Mouse (Mus musculus): ENCODE data around the gene Nebl. TPM values are rescaled to one million over a fixed set of nuclear protein-coding genes. Genes with fewer than 3 reads are reported as not detected.

The Nebl gene
- polyA plus RNA-seq, 1 experiment from 2014 or later = 19.5 TPM

DNA sequence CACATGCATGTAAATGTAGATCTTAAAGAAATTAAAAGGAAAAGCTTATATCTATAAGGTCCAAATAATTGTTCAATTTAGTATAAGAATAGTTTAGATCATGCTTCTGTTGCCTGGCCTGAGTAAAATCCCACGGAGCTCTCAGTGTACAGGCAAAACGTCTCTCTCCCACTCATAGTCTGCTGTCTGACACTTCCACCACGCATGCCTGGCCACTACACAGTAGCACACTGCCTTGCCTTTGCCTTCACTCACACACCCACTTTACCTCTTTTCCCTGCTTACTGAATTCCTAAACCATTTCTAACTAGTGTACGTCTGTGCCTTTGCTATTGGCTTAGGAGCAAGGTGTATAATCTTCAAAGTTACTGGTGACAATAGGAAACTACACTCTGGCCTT lies 302.2 kb downstream of the Nebl start:
- no peak for ATAC-seq (ENCODE audit: insufficient number of reproducible peaks, low FRiP score, low TSS enrichment, low read depth)
- H3K27me3 ChIP-seq = no peaks in the 10 kb centered on the region; the same call in 1 of the 2 replicates
- no peak overlapping the region for H3K27ac ChIP-seq (replicated peaks)
- no peak overlapping the region for H3K4me2 ChIP-seq (replicated peaks)
- H3K9ac ChIP-seq = no peak overlapping the region
- no peak overlapping the region for H3K4me3 ChIP-seq (replicated peaks)
- WGBS = 81% methylated on average over 4 of the region's 4 CpGs
- H3K36me3 ChIP-seq = no peaks in the 10 kb centered on the region
- H3K9me3 ChIP-seq (replicated peaks) = no peaks in the 10 kb centered on the region
- H3K4me1 ChIP-seq = no peaks in the 10 kb centered on the region

- no peak for ATAC-seq (ENCODE audit: insufficient number of reproducible peaks, low FRiP score, low TSS enrichment, low read depth)
Measured at GRCm38 (mm10) chr2:17428156-17428555, 303.1 kb downstream of the Nebl start.

DNA sequence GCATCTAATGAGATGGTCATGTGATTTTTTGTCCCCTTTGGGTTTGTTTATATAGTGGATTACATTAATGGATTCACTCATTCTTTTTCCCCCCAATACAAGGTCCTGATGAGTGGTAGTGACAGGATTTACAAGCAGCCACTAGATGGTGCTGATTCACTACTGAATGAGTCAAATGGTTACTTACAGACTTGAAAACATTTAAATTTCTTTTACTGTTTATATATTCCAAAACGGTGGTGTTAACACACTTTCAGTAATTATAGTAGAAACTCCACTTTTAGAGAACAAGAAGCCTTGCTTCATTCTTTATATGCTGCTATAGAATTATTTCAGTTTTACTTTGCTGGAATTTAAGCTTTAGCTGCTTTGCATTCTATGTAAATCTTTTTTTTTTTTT lies 308.3 kb downstream of the Nebl start:
- Histone ChIP-seq H3K36me3 (no peaks in the 10 kb centered on the region), H3K27me3 (no peaks in the 10 kb centered on the region), H3K4me2 (replicated peaks) (no peak overlapping the region), H3K4me3 (replicated peaks) (no peak overlapping the region), H3K9ac (no peak overlapping the region), H3K9me3 (replicated peaks) (no peaks in the 10 kb centered on the region), H3K27ac (replicated peaks) (no peak overlapping the region), H3K4me1 (no peaks in the 10 kb centered on the region)
- ATAC-seq (ENCODE audit: insufficient number of reproducible peaks, low FRiP score, low TSS enrichment, low read depth) = no peak
- 0% methylated on average over 1 of the region's 1 CpGs for WGBS

More at GRCm38 (mm10) chr2:17428156-17428555, 303.1 kb downstream of the Nebl start:
- H3K4me2 ChIP-seq (replicated peaks) = no peak overlapping the region
- no peak overlapping the region for H3K27ac ChIP-seq (replicated peaks)
- H3K27me3 ChIP-seq = no peaks in the 10 kb centered on the region; the same call in 1 of the 2 replicates
- H3K4me1 ChIP-seq = no peaks in the 10 kb centered on the region
- H3K36me3 ChIP-seq = no peaks in the 10 kb centered on the region
- H3K4me3 ChIP-seq (replicated peaks) = no peak overlapping the region
- 85% methylated on average over 4 of the region's 4 CpGs for WGBS
- H3K9ac ChIP-seq = no peak overlapping the region
- no peaks in the 10 kb centered on the region for H3K9me3 ChIP-seq (replicated peaks)

- ATAC-seq (ENCODE audit: insufficient number of reproducible peaks, low FRiP score, low TSS enrichment, low read depth) = no peak
- H3K4me3 ChIP-seq (replicated peaks) = no peak overlapping the region
- no peak overlapping the region for H3K27ac ChIP-seq (replicated peaks)
- no peaks in the 10 kb centered on the region for H3K27me3 ChIP-seq
- H3K4me2 ChIP-seq (replicated peaks) = no peak overlapping the region
- no peaks in the 10 kb centered on the region for H3K4me1 ChIP-seq
- no peaks in the 10 kb centered on the region for H3K9me3 ChIP-seq (replicated peaks)
- no peak overlapping the region for H3K9ac ChIP-seq
- WGBS = 14% methylated on average over 4 of the region's 4 CpGs
- H3K36me3 ChIP-seq = no peaks in the 10 kb centered on the region
Measured at GRCm38 (mm10) chr2:17415347-17415746, 315.9 kb downstream of the Nebl start.

DNA sequence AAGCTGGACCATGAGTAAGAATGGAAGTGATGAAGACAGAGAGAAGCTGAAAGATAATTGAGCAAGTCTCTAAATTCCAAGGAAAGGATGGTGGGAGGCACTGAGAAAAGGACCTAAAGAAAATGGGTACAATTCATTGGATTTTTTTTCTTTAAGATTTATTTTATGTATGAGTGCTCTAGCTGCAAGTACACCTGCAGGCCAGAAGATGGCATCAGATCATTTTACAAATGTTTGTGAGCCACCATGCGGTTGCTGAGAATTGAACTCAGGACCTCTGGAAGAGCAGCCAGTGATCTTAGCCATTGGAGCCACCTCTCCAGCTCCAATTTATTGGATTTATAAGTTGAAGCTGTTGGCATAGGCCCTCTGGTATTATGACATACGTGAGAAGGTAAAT lies 316.9 kb downstream of the Nebl start:
- no peaks in the 10 kb centered on the region for H3K4me1 ChIP-seq
- H3K9ac ChIP-seq = no peak overlapping the region
- H3K4me2 ChIP-seq (replicated peaks) = no peak overlapping the region
- WGBS = 81% methylated on average over 2 of the region's 2 CpGs
- no peaks in the 10 kb centered on the region for H3K9me3 ChIP-seq (replicated peaks)
- no peaks in the 10 kb centered on the region for H3K36me3 ChIP-seq
- no peak for ATAC-seq (ENCODE audit: insufficient number of reproducible peaks, low FRiP score, low TSS enrichment, low read depth)
- H3K27me3 ChIP-seq = no peaks in the 10 kb centered on the region
- H3K27ac ChIP-seq (replicated peaks) = no peak overlapping the region
- no peak overlapping the region for H3K4me3 ChIP-seq (replicated peaks)

GRCm38 (mm10) chr2:17413496-17414268 lies 317.6 kb downstream of the Nebl start:
- Histone ChIP-seq H3K4me1 (no peaks in the 10 kb centered on the region), H3K27me3 (no peaks in the 10 kb centered on the region), H3K36me3 (no peaks in the 10 kb centered on the region), H3K9ac (no peak overlapping the region), H3K4me2 (replicated peaks) (no peak overlapping the region), H3K27ac (replicated peaks) (no peak overlapping the region), H3K4me3 (replicated peaks) (no peak overlapping the region), H3K9me3 (replicated peaks) (no peaks in the 10 kb centered on the region)
- 76% methylated on average over 8 of the region's 8 CpGs for WGBS
- no peak for ATAC-seq (ENCODE audit: insufficient number of reproducible peaks, low FRiP score, low TSS enrichment, low read depth)

- no peaks in the 10 kb centered on the region for H3K9me3 ChIP-seq (replicated peaks)
- H3K27me3 ChIP-seq = no peaks in the 10 kb centered on the region
- H3K4me3 ChIP-seq (replicated peaks) = no peak overlapping the region
- H3K9ac ChIP-seq = no peak overlapping the region
- WGBS = 84% methylated on average over 5 of the region's 5 CpGs
- no peak overlapping the region for H3K27ac ChIP-seq (replicated peaks)
- no peak overlapping the region for H3K4me2 ChIP-seq (replicated peaks)
- ATAC-seq (ENCODE audit: insufficient number of reproducible peaks, low FRiP score, low TSS enrichment, low read depth) = no peak
- no peaks in the 10 kb centered on the region for H3K36me3 ChIP-seq
- no peaks in the 10 kb centered on the region for H3K4me1 ChIP-seq
Measured at GRCm38 (mm10) chr2:17409276-17409675, 322.0 kb downstream of the Nebl start.

DNA sequence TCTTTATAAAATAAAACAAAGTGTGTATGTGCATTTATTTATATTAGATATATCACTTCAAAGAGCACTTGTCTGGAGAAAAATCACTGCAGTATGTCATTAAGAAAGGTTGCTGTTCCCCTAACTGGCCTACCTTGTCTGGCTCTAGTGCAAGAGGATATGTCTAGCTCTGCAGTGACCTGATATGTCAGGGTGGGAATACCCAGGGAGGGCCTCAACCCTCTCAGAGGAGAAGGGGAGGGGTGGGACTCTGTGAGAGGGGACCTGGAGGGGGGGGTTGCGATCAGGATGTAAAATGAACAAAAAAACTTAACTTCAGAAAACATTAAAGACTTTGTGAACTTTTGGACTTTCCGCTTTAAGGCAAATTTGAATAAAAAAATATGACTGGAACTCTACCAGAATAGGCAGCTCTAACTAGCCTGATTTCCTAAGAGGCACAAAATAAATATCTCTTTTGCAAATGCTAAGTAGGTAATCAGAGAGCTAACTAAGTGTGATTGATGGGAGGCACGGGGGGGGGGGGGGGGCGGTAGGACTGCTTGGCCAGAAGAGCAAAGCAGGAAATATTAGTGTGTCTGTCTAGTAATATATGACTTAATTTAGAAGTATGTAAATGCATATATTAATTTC lies 325.2 kb downstream of the Nebl start:
- Histone ChIP-seq H3K36me3 (no peaks in the 10 kb centered on the region), H3K27me3 (no peaks in the 10 kb centered on the region), H3K9ac (no peak overlapping the region), H3K4me1 (no peaks in the 10 kb centered on the region), H3K9me3 (replicated peaks) (no peaks in the 10 kb centered on the region), H3K4me2 (replicated peaks) (no peak overlapping the region), H3K27ac (replicated peaks) (no peak overlapping the region), H3K4me3 (replicated peaks) (no peak overlapping the region)
- WGBS = 46% methylated on average over 4 of the region's 4 CpGs
- ATAC-seq (ENCODE audit: insufficient number of reproducible peaks, low FRiP score, low TSS enrichment, low read depth) = no peak

GRCm38 (mm10) chr2:17402511-17402910 lies 328.8 kb downstream of the Nebl start:
- 43% methylated on average over 4 of the region's 4 CpGs for WGBS
- no peaks in the 10 kb centered on the region for H3K36me3 ChIP-seq
- no peak overlapping the region for H3K27ac ChIP-seq (replicated peaks)
- no peak for ATAC-seq (ENCODE audit: insufficient number of reproducible peaks, low FRiP score, low TSS enrichment, low read depth)
- H3K9me3 ChIP-seq (replicated peaks) = no peaks in the 10 kb centered on the region
- H3K27me3 ChIP-seq = no peaks in the 10 kb centered on the region
- H3K9ac ChIP-seq = no peak overlapping the region
- no peak overlapping the region for H3K4me3 ChIP-seq (replicated peaks)
- no peak overlapping the region for H3K4me2 ChIP-seq (replicated peaks)
- no peaks in the 10 kb centered on the region for H3K4me1 ChIP-seq

DNA sequence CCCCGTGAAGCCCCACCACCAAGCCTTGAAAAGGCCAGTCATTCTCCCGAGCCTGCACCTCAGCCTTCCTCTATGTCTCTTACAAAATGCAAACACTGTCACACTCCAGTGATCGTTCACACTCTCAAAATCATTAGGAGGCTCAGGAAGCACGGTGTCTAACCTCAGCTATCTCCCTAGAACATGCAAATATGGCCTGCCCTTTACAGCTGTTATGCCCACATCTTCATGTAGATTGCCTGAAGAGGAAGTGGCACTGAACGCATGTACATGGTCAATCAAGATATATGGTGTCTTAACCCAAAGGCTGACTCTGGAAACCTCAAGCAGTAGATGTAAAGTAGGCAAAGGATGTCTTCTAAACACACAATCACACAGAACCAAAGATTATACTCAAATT lies 335.0 kb downstream of the Nebl start:
- 81% methylated on average over 5 of the region's 5 CpGs for WGBS
- no peaks in the 10 kb centered on the region for H3K36me3 ChIP-seq
- no peak overlapping the region for H3K9ac ChIP-seq

GRCm38 (mm10) chr2:17391389-17391788 lies 339.9 kb downstream of the Nebl start:
- WGBS = 70% methylated on average over 5 of the region's 5 CpGs
- Histone ChIP-seq H3K9ac (no peak overlapping the region), H3K9me3 (replicated peaks) (no peaks in the 10 kb centered on the region), H3K4me3 (replicated peaks) (no peak overlapping the region), H3K4me1 (no peaks in the 10 kb centered on the region), H3K36me3 (no peaks in the 10 kb centered on the region), H3K27ac (replicated peaks) (no peak overlapping the region), H3K4me2 (replicated peaks) (no peak overlapping the region), H3K27me3 (no peaks in the 10 kb centered on the region)
- no peak for ATAC-seq (ENCODE audit: insufficient number of reproducible peaks, low FRiP score, low TSS enrichment, low read depth)

More for the DNA sequence above, 335.0 kb downstream of the Nebl start:
- Histone ChIP-seq H3K27me3 (no peaks in the 10 kb centered on the region), H3K9me3 (replicated peaks) (no peaks in the 10 kb centered on the region), H3K4me3 (replicated peaks) (no peak overlapping the region), H3K4me2 (replicated peaks) (no peak overlapping the region), H3K27ac (replicated peaks) (no peak overlapping the region), H3K4me1 (no peaks in the 10 kb centered on the region)
- no peak for ATAC-seq (ENCODE audit: insufficient number of reproducible peaks, low FRiP score, low TSS enrichment, low read depth)

Measured in embryonic facial prominence, embryonic 15.5 days (tissue).